In genomic region chr3:83706531-83707243, GRCm38 (mm10) we compare ENCODE assay signal across 9 mouse cellular contexts. TPM values are rescaled to one million over a fixed set of nuclear protein-coding genes. Genes with fewer than 3 reads are reported as not detected.
DNase-seq lines count a peak whose midpoint lies in the region; ATAC-seq and TF ChIP-seq lines count a peak whose summit lies in the region.
"Had no signal": no experiment of that assay in that cellular context is flagged by ENCODE, and none has a peak within 500 bp of the region (broad histone marks: within the 10 kb centered on the region; RNA-seq: fewer than 3 reads in every experiment).

No protein-coding gene starts in this region.

- H3K27ac ChIP-seq in cerebellum, adult 2 months (ENCODE audit: insufficient read depth, low read length): no peak overlapping the region
- no peak overlapping the region for H3K27ac ChIP-seq in hindbrain, postnatal 0 days
- no peak overlapping the region for H3K27ac ChIP-seq in forebrain, embryonic 14.5 days (ENCODE audit: low read depth, low read length)

- 0 out of 2 replicates have a peak, but pooled peaks have one; percentile 38 for ATAC-seq in frontal cortex, adult (ENCODE audit: low TSS enrichment)
- ATAC-seq in megakaryocyte, adult 5-6 weeks (ENCODE audit: poor library complexity, severe bottlenecking): 0 out of 2 replicates have a peak, but pooled peaks have one; percentile 15
- no peak for ATAC-seq in hindbrain, postnatal 0 days
- no peak for ATAC-seq in forebrain, embryonic 14.5 days

- 63% methylated on average over 13 of the region's 13 CpGs for WGBS in cerebellum, adult 2 months
- 70% methylated on average over 13 of the region's 13 CpGs for WGBS in hindbrain, postnatal 0 days
- WGBS in forebrain, embryonic 14.5 days: 80% methylated on average over 13 of the region's 13 CpGs

- H3K4me3 ChIP-seq in cerebellum, adult 2 months (replicated peaks; ENCODE audit: insufficient read depth, low read depth, low read length): no peak overlapping the region
- no peak overlapping the region for H3K4me3 ChIP-seq in hindbrain, postnatal 0 days (ENCODE audit: low read length)
- H3K4me3 ChIP-seq in forebrain, embryonic 14.5 days (ENCODE audit: low read depth, low read length): no peak overlapping the region

- H3K9ac ChIP-seq in hindbrain, postnatal 0 days (replicated peaks; ENCODE audit: low read length): no peak overlapping the region
- H3K9ac ChIP-seq in forebrain, embryonic 14.5 days (ENCODE audit: low read length): no peak overlapping the region

- DNase-seq in frontal cortex, adult 2 months (ENCODE audit: extremely low spot score in 1 of 2, low spot score in 1 of 2): no peak
- DNase-seq in MEL-GATA-1-ER (ENCODE audit: extremely low read depth, low read depth): peak; percentile 79
- DNase-seq in kidney, adult 18-20 months: peak; percentile 27
- DNase-seq in cerebellum, adult 2 months: no peak
- no peak for DNase-seq in hindbrain, postnatal 0 days (ENCODE audit: low spot score)
- DNase-seq in forebrain, embryonic 14.5 days (ENCODE audit: low spot score): no peak

- no peak for TF ChIP-seq POLR2A in cerebellum, adult 2 months (IDR thresholded peaks at IDR 0.05; ENCODE audit: borderline replicate concordance, insufficient read depth, low read length)

- no peaks in the 10 kb centered on the region for H3K9me3 ChIP-seq in hindbrain, postnatal 0 days (ENCODE audit: low read length)
- no peaks in the 10 kb centered on the region for H3K9me3 ChIP-seq in forebrain, embryonic 14.5 days (replicated peaks; ENCODE audit: control insufficient read depth, low read length)
- H3K9me3 ChIP-seq: G1E had no signal

- no peaks in the 10 kb centered on the region for H3K27me3 ChIP-seq in cerebellum, adult 2 months (ENCODE audit: control insufficient read depth, insufficient read depth, low read length)
- no peaks in the 10 kb centered on the region for H3K27me3 ChIP-seq in hindbrain, postnatal 0 days (ENCODE audit: insufficient read depth, low read length)
- H3K27me3 ChIP-seq in forebrain, embryonic 14.5 days (replicated peaks; ENCODE audit: control insufficient read depth, insufficient read depth, low read length): no peaks in the 10 kb centered on the region

- no peaks in the 10 kb centered on the region for H3K4me1 ChIP-seq in cerebellum, adult 2 months (ENCODE audit: control insufficient read depth, insufficient read depth, low read length)
- H3K4me1 ChIP-seq in hindbrain, postnatal 0 days (ENCODE audit: insufficient read depth, low read length): no peaks in the 10 kb centered on the region
- H3K4me1 ChIP-seq in forebrain, embryonic 14.5 days (ENCODE audit: control insufficient read depth, insufficient read depth, low read length): no peaks in the 10 kb centered on the region

- TF ChIP-seq CTCF in cerebellum, adult 2 months (IDR thresholded peaks at IDR 0.05; ENCODE audit: borderline replicate concordance, insufficient read depth, low read depth, low read length): no peak
- no peak; the same call in 1 of the 2 replicates for TF ChIP-seq CTCF in hindbrain, postnatal 0 days (IDR thresholded peaks at IDR 0.05; ENCODE audit: low read depth)

- no peaks in the 10 kb centered on the region for H3K36me3 ChIP-seq in hindbrain, postnatal 0 days (ENCODE audit: insufficient read depth, low read length)
- no peaks in the 10 kb centered on the region for H3K36me3 ChIP-seq in forebrain, embryonic 14.5 days (ENCODE audit: control insufficient read depth, insufficient read depth, low read length)
- H3K36me3 ChIP-seq: G1E had no signal

- no peak overlapping the region for H3K4me2 ChIP-seq in hindbrain, postnatal 0 days (ENCODE audit: low read depth, low read length)
- no peak overlapping the region for H3K4me2 ChIP-seq in forebrain, embryonic 14.5 days (ENCODE audit: low read length)

RNA-seq across cellular contexts. Expression of gene Sfrp2, which starts 59.4 kb away (rescaled TPM):
- polyA plus RNA-seq in frontal cortex, adult 2 months (2012; rRNA removed): 8.2 and 10.2 TPM in 2 replicates
- total RNA-seq in megakaryocyte, adult 5-6 weeks (2015): not detected in 2 replicates
- total RNA-seq in megakaryocyte, adult 5-6 weeks (2017): not detected in 2 replicates
- 4.9 and 5.8 TPM in 2 replicates for polyA plus RNA-seq in cerebellum, adult 2 months (2012; rRNA removed)
- total RNA-seq in hindbrain, postnatal 0 days (2014; rRNA removed): 44.5 and 76.9 TPM in 2 replicates
- 38.0 and 38.4 TPM in 2 replicates for polyA plus RNA-seq in hindbrain, postnatal 0 days (2015; fragmentation: Nextera tagmentation; extraction: Ambion mirVana)
- polyA plus RNA-seq in forebrain, embryonic 14.5 days (2014; fragmentation: Nextera tagmentation; extraction: Ambion mirVana): 27.2 and 33.6 TPM in 2 replicates
- polyA plus RNA-seq: G1E had no signal

Comparison
In these comparisons a context has a peak if more than half of its experiments do, and no peak if none do; other contexts are left out.
1. ATAC-seq: peak in frontal cortex, adult (single experiment) and megakaryocyte, adult 5-6 weeks (single experiment); none in hindbrain, postnatal 0 days (single experiment) and forebrain, embryonic 14.5 days (single experiment).
2. DNase-seq: peak in MEL-GATA-1-ER (single experiment) and kidney, adult 18-20 months (single experiment); none in frontal cortex, adult 2 months (0 of 2), cerebellum, adult 2 months (0 of 2), hindbrain, postnatal 0 days (single experiment) and forebrain, embryonic 14.5 days (single experiment).